Mouse (Mus musculus) cerebellum, adult 2 months (tissue): Measurements from ENCODE around the gene Inpp5d.

Source experiments
- CTCF ChIP-seq: fragments of 200-500 bp; IDR thresholded peaks from 2 replicates; pipeline ENCODE4 v1.5.1; 2011; ENCODE audit warnings: low read depth, mild to moderate bottlenecking, control low read depth, low read length, moderate library complexity, borderline replicate concordance; ENCODE audit not compliant: insufficient read depth
- POLR2A ChIP-seq: fragments of 200-500 bp; IDR thresholded peaks from 2 replicates; pipeline ENCODE4 v1.6.1; 2011; ENCODE audit warnings: low read length, control low read depth, borderline replicate concordance; ENCODE audit not compliant: insufficient read depth

DNA sequence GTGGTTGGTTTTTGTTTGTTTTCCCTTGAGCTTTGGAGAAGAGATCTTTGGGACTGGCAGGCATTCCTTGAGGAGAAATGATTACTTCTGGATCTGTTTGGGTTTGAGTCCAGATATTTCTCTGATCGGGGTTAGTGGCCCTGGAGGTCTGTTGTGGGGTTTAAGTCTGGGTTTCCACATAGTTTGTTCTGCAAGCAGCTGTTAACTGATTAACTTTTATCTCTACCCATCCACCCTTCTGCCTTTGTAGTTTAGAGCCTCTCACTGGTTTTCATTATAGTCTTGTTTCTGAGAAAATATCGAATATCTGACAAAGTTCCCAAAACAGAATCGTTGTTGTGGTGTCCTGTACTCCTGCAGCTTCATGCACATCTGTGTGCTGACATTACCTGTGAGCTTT lies 143.7 kb downstream of the Inpp5d start:
- TF ChIP-seq CTCF (no peak), POLR2A (no peak)
